Mouse (Mus musculus) layer of hippocampus, adult 18-20 months (tissue): ENCODE results near the gene D130043K22Rik. TPM values are rescaled to one million over a fixed set of nuclear protein-coding genes. Genes with fewer than 3 reads are reported as not detected.

Source experiments
- DNase-seq, 2 experiments: peaks; one replicate each; pipeline ENCODE4 v3.0.0; 2022; ENCODE audit warnings: low spot score in 2 of 2
- total RNA-seq, 2 experiments: library from RNA; stranded (reverse); gene quantifications; 2 replicates each; pipeline ENCODE4 v1.2.3; 2021

D130043K22Rik gene
- total RNA-seq, 2 experiments from 2014 or later: 24.6 to 26.1 TPM

DNA sequence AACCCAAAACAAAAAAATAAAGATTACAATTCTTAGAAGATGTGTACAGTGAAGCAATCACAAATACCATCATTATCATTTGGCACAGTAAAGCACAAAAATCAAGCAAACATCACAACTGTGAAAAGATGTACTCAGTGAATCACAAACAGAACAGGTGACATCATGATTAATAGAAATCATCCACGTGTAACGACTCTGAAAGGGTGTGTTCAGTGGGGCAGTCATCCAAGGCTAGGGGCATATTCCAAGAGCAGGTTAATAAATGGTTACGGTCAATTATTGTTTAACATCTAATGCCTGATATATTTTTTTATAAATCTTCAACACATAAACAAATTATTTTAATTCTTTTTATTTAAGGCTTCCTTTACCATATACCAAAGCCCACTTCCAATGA is 47.6 kb downstream of the D130043K22Rik start:
- no peak for DNase-seq

DNA sequence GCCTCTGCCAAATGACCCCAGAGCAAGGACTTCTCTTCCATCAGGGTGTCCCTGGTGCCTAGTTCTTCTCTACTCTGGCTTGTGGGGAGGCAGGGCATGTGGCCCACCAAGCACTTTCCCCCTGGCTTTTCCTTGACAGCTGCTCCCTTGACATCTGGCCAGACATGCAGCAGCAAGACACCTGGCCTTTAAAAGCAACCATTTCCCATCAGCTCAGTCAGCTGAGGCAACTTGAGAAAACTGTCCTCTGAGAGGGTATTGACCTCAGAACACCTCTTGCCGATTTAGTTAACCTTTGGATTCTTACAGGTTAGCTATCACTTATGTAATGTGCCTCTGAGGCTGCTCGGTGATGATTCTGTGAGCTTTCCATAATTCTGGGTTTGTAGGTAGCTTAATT is 48.9 kb downstream of the D130043K22Rik start:
- DNase-seq: no peak

DNA sequence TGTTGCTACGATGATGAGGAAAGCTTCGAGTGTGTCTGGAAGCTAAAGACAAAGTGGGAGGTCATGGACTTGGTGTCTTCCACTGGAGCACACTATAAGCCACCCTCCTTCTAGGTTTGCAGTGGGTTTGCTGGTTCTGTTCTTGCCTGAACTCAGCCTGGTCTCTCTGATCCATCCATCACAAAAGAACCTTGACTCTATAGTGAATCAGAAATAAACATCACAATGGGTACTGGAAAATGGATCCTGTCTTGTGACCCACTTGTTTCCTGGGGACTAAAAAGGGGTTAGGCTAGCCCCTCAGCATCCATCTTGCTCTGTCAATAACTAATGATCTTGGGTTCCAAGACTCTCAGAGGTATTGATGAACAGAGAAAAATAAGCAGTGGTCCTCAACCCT is 57.0 kb downstream of the D130043K22Rik start:
- DNase-seq: no peak

DNA sequence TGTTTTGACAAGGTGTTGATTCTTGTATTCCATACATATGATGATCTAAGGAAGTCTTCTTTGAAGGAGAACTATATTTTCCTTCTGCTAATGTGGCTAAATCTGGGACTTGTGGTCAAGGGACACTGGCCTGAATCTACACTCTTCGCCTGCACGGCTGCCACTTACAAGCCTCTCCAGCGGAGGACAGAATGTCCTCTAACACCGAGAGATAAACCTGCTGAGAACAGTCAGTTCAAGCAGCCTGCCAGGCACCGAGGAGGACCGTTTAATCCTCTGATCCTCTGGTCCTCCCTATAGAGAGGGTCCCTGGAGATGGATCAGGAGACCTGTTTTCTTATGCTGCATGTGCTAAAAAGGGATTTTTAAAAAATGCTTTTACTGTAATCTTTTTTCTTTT is 58.5 kb downstream of the D130043K22Rik start:
- no peak for DNase-seq

DNA sequence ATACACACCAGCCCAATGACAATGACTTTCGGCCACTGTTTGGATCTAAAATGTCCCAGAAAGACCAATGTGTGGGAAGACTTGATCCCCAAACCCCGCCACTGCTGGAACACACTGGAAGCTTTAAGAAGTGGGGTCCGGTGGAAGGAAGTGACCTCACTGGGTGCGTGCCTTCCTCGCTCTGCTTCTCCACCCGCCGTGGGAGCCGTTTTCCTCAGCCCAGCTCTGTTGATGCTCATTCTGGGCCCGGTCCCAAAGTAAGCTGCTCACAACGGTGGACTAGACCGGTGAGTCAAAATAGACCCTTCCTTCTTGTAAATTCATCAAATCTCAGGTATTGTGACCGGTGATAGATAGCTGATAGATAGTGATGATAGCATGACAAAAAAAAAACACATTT is 60.5 kb downstream of the D130043K22Rik start:
- no peak for DNase-seq

DNA sequence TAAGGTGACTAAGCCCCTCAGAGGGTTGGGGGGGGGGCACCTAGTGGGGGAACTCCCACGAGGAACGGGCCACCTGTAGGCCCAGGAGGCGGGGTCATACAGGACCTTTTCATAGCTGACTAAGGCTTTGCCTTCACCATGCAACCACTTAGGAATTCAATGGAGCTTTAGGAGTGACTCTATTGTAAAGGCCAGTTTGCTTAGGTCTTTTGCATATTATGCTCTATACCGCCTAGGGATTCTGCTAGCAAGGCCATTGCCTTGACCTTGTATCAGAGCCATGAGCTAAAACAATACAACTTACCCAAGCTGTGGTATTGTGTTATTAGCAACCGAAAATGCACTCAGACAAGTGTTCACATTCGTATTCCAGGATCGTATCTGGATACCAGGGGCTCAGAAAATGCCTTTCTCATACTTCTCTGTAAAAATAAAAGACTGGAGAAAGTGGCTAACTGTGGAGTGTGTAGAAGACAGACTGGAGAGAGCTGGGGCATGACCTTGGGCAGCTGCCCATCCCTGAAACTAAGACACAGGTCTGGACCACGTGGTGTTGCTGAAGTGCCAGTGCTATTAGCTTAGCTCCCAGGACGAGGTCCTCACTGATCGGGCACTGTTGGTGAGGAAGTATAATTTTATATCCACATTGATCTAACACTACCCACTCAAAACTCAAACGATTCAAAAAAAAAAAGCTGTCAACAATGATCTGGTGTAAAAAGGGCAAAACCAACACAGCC is 62.1 kb downstream of the D130043K22Rik start:
- no peak for DNase-seq

DNA sequence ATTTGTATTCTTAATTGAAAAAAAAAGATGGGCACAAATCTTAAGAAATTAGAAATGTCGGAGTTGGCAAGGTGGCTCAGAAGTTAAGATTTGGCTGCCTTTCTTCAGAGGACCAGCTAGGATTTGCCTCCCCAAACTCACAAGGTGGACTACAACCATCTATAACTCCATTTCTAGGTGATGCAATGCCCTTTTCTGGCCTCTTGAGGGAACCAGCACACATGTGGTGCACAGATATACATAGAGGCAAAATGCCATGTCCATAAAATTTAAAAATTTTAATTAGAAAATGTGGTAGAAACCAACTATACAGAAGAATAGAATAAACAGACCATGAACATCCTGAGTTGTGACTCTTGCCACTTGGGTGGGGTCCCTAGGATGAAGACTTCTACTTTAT is 64.2 kb downstream of the D130043K22Rik start:
- DNase-seq: no peak

DNA sequence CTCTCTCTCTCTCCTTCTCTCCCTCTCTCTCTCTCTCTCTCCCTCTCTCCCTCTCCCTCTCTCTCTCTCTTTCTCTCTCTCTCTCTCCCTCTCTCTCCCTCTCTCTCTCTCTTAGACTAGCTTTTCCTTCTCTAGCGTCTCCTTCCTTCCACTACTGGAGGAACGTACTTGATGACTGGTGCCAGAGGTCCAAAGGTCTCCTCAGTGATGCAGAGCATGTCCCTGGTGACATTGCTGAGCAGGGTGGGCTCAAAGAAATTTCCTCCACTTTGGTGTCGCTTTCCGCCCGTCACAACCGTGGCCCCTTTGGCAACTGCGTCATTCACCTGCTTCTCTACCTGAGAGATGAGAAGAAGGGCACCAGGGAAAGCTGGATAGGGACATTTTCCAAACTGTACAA is 68.6 kb downstream of the D130043K22Rik start:
- DNase-seq: no peak

DNA sequence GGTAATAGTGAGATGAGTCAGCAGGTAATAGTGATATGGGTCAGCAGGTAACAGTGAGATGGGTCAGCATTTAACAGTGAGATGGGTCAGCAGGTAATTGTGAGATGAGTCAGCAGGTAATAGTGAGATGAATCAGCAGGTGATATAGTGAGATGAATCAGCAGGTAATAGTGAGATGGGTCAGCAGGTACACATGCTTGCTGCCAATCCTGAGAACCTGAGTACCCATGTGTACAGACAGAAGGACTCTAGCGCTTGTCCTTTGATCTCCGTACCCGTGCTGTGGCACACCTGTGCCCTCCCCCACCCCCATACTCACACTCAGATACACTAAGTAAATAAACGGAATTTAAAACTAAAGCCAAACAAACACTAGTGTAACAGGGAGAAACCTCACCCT is 70.0 kb downstream of the D130043K22Rik start:
- no peak for DNase-seq

DNA sequence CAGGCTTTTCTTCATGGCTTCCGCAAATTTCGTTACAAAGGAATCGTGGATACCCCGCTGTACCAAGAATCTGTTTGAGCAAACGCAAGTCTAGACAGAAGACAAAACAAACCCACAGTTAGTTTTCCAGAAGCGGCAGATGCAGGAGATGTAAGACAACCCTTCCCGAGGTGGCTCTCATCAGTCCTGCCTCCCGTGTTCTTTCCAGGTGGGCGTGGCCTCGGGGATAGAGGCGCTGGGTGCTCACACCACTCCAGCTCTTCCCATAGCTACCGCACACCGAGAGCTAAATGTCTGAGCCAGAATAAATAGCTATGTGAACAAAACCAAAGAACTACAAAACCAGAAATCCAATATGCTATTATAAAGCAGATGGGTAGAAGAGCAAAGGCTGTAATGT is 70.9 kb downstream of the D130043K22Rik start:
- no peak for DNase-seq

DNA sequence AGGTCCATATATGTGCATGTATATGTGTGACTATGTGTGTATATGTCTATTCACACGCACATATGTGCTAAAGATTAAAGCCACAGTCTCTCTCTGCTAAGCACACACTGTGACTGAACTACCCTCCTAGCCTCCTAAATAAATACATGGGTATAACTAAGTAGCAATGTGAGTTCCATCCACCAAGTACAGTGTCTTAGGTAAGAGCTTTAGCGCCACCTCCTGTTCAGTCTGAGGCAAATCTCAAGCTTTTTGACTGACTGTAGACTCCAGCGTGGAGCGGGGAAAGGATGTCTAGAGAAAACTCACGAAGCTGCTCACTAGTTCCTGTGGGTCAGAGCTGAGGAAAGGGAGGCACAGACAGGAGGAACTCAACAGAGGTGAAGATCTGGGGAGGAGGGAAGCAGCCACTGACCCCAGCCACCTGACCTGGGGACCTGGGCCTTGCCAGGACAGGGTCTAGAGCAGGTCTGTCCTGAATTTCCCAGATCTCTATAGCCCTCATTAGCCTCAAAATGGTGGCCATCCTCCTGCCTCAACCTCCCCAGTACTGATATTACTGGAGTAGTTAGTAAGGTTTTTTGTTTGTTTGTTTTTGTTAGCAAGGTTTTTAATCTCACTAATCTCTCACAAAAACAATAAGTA is 75.5 kb downstream of the D130043K22Rik start:
- DNase-seq: peak; percentile 21 to 58

DNA sequence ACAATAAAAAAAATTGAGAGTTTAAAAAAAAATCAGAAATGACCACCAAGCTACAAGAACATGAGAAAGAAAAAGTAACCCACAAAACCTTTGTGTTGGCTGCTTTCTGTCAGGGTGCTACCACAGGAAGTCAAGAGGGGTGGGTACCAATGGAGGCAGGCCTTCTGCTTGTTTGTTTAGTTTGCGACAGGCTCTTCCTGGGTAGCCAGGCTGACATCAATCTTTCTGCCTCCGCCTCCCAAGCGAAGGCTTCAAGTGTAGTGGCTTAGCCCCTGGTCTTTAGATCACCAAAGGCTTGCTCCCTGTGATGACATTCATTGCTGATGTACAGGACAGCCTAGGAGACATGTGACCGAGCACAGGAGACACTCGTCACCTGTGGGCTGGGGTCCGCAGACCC is 76.3 kb downstream of the D130043K22Rik start:
- no peak for DNase-seq

DNA sequence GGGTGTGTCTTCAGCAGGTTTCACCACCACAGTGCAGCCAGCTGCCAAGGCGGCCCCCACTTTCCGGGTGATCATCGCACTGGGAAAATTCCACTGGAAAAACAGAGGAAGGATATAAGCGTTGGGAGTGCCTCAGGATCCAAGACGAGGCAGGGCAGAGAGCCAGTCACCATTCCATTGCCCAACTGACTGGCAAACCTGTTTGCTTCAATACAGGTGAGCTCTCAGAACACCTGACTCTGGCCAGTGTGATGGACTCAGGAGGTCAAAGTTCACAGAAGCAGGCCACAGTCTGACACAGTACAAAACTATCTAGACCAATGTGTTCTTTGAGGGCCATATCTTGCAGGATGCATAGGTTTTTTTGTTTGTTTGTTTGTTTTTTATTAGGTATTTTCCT is 79.1 kb downstream of the D130043K22Rik start:
- no peak for DNase-seq

DNA sequence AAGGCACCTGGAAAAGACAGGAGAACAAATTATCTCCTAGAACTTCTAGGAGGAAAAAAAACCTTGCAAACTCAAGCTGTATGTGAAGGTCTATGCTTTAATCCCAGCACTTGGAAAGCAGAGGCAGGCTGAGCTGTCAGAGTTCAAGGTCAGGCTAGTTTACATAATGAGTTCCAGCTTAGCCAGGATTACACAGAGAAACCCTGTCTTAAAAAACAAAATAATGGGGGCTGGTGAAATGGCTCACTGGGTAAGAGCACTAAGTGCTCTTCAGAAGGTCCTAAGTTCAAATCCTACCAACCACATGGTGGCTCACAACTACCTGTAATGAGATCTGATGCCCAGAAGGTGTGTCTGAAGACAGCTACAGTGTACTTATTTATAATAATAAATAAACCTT is 85.7 kb downstream of the D130043K22Rik start:
- DNase-seq: no peak

DNA sequence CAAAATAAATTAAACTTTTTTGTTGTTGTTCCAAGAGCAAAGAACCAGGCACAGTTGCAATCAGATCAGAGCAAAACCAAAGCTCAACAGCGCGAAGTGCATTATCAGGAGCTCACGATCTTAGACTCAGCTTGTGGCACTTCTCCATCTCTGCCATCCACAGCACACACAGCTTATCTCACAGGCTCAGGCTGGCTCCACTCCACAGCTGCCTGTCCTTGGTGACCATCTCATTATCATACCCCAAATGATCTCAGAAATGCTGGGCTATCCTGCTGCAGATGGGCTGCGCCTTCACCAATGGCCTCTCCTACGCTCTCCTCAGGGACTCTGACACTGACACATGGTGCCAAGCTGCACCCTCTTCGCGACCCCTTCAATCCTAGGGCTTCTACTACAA is 88.3 kb downstream of the D130043K22Rik start:
- no peak for DNase-seq

DNA sequence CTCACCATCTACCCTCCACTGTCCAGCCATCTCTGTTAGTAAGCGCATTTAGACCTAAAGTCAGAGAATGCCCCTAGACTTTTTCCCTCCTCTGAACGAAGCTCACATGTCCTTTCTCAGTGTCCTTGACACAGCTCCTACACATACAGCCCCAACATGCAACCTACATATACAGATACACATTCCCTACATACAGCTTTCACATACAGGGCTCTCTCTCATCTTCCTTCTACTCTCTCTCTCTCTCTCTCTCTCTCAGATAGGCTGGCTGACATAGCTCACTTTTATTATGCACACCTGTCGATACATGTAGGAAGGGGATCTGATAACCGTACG is 91.8 kb downstream of the D130043K22Rik start:
- DNase-seq: no peak

DNA sequence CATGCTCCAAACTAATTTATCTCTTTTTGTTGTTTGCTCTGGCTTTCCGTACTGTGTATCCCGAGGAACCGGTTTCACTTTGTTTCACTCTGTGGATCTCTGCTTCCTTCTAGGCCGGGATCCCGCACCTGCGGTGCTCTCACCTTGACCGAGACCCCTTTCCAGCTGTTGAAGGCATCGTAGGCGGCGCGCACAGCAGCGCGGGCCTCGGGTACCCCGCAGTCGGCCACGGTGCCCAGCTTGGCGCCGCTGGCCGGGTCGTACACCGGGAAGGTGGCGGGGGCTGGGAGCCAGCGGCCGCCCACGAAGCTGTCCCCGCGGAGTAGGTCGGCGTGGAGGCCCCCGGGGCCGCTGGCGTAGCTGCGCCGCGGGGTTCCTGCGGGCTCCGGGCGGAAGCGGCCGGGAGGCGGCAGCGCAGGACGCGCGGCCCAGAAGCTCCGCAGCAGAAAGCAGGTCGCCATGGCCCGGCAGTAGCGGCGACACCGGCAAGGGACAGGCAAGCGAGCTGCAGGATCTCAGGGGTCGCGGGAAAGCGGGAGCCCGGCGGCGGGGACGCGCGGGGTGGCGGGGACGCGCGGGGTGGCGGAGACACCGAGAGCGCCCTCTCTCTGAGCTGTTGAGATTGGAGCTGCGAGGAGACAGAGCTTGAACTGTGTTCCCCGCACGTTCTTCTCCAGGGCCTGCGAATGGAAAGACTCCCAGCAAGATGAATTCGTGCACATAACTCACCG is 92.3 kb downstream of the D130043K22Rik start, which contains the start of gene Aldh5a1:
Gene Aldh5a1, minus strand, starts transcription at position 554 of the 731 bp plus-strand sequence.
- DNase-seq: peak; percentile 62 to 86

DNA sequence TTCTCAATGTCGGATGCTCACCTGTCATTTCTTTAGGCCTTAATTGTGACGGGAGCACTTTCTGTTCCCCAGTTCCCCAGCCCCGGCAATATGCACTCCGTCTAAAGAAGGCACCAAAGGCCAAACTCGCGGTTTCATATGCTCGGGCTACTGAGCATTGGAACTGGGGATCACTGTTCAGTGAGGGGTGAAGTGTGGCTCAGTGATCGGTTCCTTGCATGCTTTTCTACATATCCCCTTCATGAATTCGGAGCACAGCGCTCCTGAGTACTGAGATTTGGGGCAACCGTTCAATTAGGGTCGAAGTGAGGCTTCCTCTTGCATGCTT is 92.9 kb downstream of the D130043K22Rik start:
- DNase-seq: no peak

DNA sequence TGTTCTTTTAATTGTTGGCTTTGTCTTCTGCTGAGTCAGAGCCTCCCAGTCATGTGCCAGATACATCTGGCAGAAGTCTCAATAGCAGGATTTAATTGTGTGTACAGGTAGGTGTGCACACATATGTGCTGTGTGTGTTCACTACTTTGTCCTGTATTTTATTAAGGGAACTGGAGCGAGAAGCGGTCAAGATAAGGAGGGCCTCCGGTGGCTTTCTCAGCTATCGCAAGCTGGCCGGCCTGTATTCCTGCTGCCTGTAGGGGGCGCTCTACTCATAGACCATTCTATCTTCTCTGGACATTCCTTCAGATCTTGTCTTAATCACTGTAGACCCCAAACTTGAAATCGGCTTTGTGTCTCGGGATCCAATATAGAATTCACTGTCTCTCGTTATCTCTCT is 93.7 kb downstream of the D130043K22Rik start:
- DNase-seq: peak; percentile 54 to 90

DNA sequence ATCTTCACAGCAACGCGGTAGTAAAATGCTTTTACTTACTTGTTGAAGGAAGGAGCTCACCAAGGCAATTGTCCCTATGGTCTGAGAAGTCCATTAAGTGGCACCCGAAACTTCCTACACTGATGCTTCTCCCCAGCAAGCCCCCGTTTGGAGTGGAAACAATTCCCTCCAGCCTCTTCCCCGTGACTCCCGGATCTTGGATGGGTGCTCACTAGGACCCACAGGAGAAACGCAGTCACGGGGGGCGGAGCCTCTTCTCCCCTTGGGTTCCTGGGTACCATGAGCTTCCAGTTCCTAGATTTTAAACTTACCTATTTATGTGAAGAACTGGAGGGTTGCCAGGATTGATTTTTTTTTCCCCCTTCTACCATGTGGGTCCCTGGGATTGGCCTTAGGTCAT is 94.5 kb downstream of the D130043K22Rik start:
- no peak for DNase-seq

DNA sequence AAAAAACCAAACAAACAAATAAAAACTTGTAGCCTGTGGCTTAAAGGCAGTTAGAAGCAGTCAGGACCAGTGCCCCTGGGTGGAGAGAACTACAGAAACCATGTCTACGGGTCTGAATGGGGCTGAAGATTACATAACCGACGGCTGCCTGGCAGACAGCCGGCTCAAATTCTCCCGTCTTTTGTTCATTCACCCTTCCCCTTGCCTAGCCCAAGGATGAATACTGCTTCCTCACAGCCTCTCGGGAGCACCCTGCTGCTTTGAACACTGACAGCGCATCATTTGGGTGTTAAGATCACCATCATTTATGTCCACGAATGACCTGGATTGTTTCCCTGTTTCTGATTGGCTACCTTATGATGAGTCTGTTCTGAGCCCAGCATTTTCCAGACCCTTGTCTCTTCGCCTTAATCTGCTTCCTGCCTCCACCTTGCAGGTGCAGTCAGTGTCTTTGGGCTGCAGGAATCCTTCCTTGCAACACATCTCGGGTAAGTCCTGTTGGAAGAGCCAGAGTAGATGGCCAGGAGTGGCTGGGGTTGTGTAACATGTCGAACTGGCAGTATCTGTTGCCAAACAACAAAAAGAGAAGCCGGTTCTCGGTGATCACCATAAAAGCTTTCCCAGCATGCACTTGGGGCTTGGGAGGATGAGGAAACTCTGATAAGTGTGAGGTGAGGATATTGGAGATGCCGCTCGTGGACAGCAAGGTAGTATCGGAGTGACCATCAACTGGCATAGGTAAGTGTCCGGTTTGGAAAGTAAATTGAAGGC is 97.8 kb downstream of the D130043K22Rik start, which contains the start of gene Gpld1:
Gene Gpld1, plus strand, starts transcription at position 641 of the 771 bp plus-strand sequence.
- DNase-seq: peak in 1 of 2 experiments; percentile 54

DNA sequence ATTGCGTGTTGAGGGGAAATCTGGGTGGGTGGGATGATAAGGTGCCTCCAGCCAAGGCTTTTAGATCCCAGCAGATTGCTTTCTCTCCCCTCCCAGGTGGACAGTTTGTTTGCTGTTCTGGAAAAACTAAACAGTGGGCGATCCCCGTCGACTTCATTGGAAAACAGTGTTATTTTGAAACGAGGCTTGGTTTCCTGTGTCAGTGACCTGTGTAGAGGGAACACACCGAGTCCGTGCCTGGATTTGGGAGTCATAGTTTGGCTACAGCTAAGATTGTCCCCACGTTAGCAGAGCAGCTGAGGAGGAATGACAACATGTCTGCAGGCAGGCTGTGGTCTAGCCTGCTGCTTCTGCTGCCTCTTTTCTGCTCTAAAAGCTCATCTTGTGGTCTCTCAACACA is 98.4 kb downstream of the D130043K22Rik start:
- no peak for DNase-seq
